Comparison of ENCODE assay signal across 12 mouse cellular contexts in the genomic region with DNA sequence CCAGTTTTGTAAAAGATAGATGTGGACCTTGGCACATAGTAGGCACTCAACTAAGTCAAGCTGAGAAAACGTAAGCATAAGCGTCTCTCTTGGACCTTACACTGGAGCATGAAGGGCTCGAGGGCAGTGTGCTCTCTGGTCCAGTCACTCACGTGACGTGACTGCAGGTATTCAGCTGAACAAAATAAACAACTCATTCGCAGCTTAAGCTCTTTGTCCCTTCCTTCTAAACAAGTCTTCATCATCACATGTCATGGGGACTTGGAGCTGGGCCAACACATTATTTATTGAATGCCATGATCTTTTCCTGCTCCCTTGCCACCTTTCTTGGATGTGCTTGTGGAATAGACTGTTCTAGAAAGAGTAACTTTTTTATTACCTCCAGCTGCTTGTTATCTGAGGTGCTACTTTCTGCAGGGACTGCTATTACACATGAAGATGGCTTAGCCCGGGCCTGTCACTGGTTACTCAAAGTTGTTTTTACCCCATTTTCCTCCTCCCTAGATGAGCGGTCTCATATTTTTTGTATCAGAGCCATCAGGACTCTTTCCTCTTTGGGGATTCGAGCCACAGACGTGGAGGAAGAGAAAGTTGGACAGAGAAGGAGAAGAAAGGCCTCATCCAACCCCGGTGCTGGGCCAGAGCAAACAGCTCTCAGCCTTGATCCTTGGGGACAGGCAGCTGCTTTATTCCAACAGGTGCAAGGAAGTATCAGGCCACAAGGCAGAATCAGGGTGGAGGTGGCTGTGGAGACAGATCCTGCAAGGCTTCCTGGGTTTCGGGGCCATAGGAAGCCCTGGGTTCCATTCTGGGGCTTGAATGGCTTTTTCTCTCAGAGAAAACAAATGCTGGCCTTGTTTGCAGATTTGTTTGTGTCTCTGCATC.
A peak's percentile ranks its signal among the peaks of the same experiment; 100 is the strongest.
DNase-seq lines count a peak whose midpoint lies in the region; ATAC-seq and TF ChIP-seq lines count a peak whose summit lies in the region.
"Had no signal": no experiment of that assay in that cellular context is flagged by ENCODE, and none has a peak within 500 bp of the region (broad histone marks: within the 10 kb centered on the region; RNA-seq: fewer than 3 reads in every experiment).

No protein-coding gene starts in this region.

- no peaks in the 10 kb centered on the region for H3K79me2 ChIP-seq in myocyte (ENCODE audit: control insufficient read depth, insufficient read depth)

- no peaks in the 10 kb centered on the region for H3K9me3 ChIP-seq in liver, embryonic 15.5 days (replicated peaks)
- no peaks in the 10 kb centered on the region for H3K9me3 ChIP-seq in liver, embryonic 11.5 days (ENCODE audit: control insufficient read depth, low read length)
- no peaks in the 10 kb centered on the region for H3K9me3 ChIP-seq in intestine, embryonic 15.5 days
- no peaks in the 10 kb centered on the region for H3K9me3 ChIP-seq in kidney, postnatal 0 days (replicated peaks; ENCODE audit: low read length)
- H3K9me3 ChIP-seq: forebrain, embryonic 12.5 days had no signal

- 58% methylated on average over 12 of the region's 12 CpGs for WGBS in liver, embryonic 15.5 days (ENCODE audit: insufficient replicate concordance)
- WGBS in liver, embryonic 11.5 days, result 75% methylated on average over 12 of the region's 12 CpGs
- 55% methylated on average over 12 of the region's 12 CpGs for WGBS in intestine, embryonic 15.5 days
- 51% methylated on average over 12 of the region's 12 CpGs for WGBS in kidney, postnatal 0 days

- H3K36me3 ChIP-seq in liver, embryonic 15.5 days (replicated peaks), result no peaks in the 10 kb centered on the region
- no peaks in the 10 kb centered on the region for H3K36me3 ChIP-seq in liver, embryonic 11.5 days (ENCODE audit: control insufficient read depth, insufficient read depth, low read length)
- no peaks in the 10 kb centered on the region for H3K36me3 ChIP-seq in intestine, embryonic 15.5 days
- no peaks in the 10 kb centered on the region for H3K36me3 ChIP-seq in kidney, postnatal 0 days (ENCODE audit: insufficient read depth, low read length)
- H3K36me3 ChIP-seq in myocyte (ENCODE audit: control insufficient read depth, insufficient read depth), result no peaks in the 10 kb centered on the region
- H3K36me3 ChIP-seq: forebrain, embryonic 12.5 days had no signal

- H3K27ac ChIP-seq in liver, embryonic 15.5 days (replicated peaks), result no peak overlapping the region
- H3K27ac ChIP-seq in liver, embryonic 11.5 days (ENCODE audit: low read depth, low read length), result no peak overlapping the region
- H3K27ac ChIP-seq in intestine, embryonic 15.5 days, result peak overlapping the region; percentile 63
- 0 out of 2 replicates have a peak overlapping the region, but pooled peaks have one; percentile 25 for H3K27ac ChIP-seq in kidney, postnatal 0 days
- H3K27ac ChIP-seq: forebrain, embryonic 12.5 days had no signal

- no peak overlapping the region for H3K4me3 ChIP-seq in liver, embryonic 15.5 days (replicated peaks)
- H3K4me3 ChIP-seq in liver, embryonic 11.5 days (ENCODE audit: low read depth, low read length), result no peak overlapping the region
- no peak overlapping the region for H3K4me3 ChIP-seq in intestine, embryonic 15.5 days (replicated peaks)
- H3K4me3 ChIP-seq in kidney, postnatal 0 days (replicated peaks; ENCODE audit: low read depth, low read length), result no peak overlapping the region
- H3K4me3 ChIP-seq in myocyte, result no peak overlapping the region
- H3K4me3 ChIP-seq: forebrain, embryonic 12.5 days had no signal

- H3K27me3 ChIP-seq in liver, embryonic 15.5 days, result no peaks in the 10 kb centered on the region
- H3K27me3 ChIP-seq in liver, embryonic 11.5 days (replicated peaks; ENCODE audit: control insufficient read depth, insufficient read depth, low read length), result no peaks in the 10 kb centered on the region
- no peaks in the 10 kb centered on the region for H3K27me3 ChIP-seq in intestine, embryonic 15.5 days (replicated peaks)
- H3K27me3 ChIP-seq in kidney, postnatal 0 days (ENCODE audit: insufficient read depth, low read length), result no peaks in the 10 kb centered on the region
- H3K27me3 ChIP-seq in myocyte (ENCODE audit: control insufficient read depth, insufficient read depth, insufficient read length), result no peaks in the 10 kb centered on the region
- H3K27me3 ChIP-seq: forebrain, embryonic 12.5 days had no signal

- TF ChIP-seq CTCF in kidney, postnatal 0 days (IDR thresholded peaks at IDR 0.05; ENCODE audit: low read depth), result no peak

- 0 out of 2 replicates have a peak, but pooled peaks have one; percentile 19 for ATAC-seq in liver, embryonic 15.5 days (ENCODE audit: insufficient read depth)
- ATAC-seq in liver, embryonic 11.5 days (replicated peaks; ENCODE audit: low FRiP score), result no peak
- peak; percentile 43 for ATAC-seq in intestine, embryonic 15.5 days
- peak; percentile 36; the same call in 1 of the 2 replicates for ATAC-seq in kidney, postnatal 0 days (replicated peaks; ENCODE audit: low FRiP score, low read depth)
- ATAC-seq: lung, postnatal 0 days had no signal

- H3K4me1 ChIP-seq in liver, embryonic 15.5 days (replicated peaks), result peaks cover 22% of the 10 kb centered on the region
- no peaks in the 10 kb centered on the region; the same call in none of the 2 replicates for H3K4me1 ChIP-seq in liver, embryonic 11.5 days (replicated peaks; ENCODE audit: control insufficient read depth, insufficient read depth, low read length)
- H3K4me1 ChIP-seq in intestine, embryonic 15.5 days (replicated peaks), result peaks cover 18% of the 10 kb centered on the region
- H3K4me1 ChIP-seq in kidney, postnatal 0 days (replicated peaks; ENCODE audit: insufficient read depth, low read length), result 0 out of 2 replicates have a peak, but pooled peaks cover 4% of the 10 kb centered on the region
- H3K4me1 ChIP-seq: forebrain, embryonic 12.5 days had no signal

- no peak overlapping the region for H3ac ChIP-seq in myocyte (ENCODE audit: control insufficient read depth, insufficient read length)

- no peak for TF ChIP-seq POLR2A in myocyte (IDR thresholded peaks at IDR 0.05; ENCODE audit: insufficient read length, low read depth)

- no peak overlapping the region for H3K9ac ChIP-seq in liver, embryonic 15.5 days
- H3K9ac ChIP-seq in liver, embryonic 11.5 days (ENCODE audit: low read depth, low read length), result no peak overlapping the region
- no peak overlapping the region for H3K9ac ChIP-seq in intestine, embryonic 15.5 days
- no peak overlapping the region for H3K9ac ChIP-seq in kidney, postnatal 0 days (ENCODE audit: low read depth, low read length)
- H3K9ac ChIP-seq: forebrain, embryonic 12.5 days had no signal

- no peak for DNase-seq in liver, embryonic 11.5 days (ENCODE audit: low spot score)
- DNase-seq in kidney, postnatal 0 days (ENCODE audit: low spot score), result peak; percentile 23
- no peak for DNase-seq in layer of hippocampus, postnatal 36 days
- DNase-seq in thymus, postnatal 10 days (ENCODE audit: low spot score in 2 of 2), result no peak
- no peak for DNase-seq in cerebellum, adult 11-12 months
- DNase-seq: adrenal gland, postnatal 14 days; midbrain, embryonic 14.5 days had no signal

- no peak overlapping the region for H3K4me2 ChIP-seq in liver, embryonic 15.5 days
- no peak overlapping the region for H3K4me2 ChIP-seq in liver, embryonic 11.5 days
- no peak overlapping the region for H3K4me2 ChIP-seq in intestine, embryonic 15.5 days (replicated peaks)
- H3K4me2 ChIP-seq in kidney, postnatal 0 days (ENCODE audit: low read length), result no peak overlapping the region
- H3K4me2 ChIP-seq in myocyte (ENCODE audit: low read depth), result peak overlapping the region; percentile 39
- H3K4me2 ChIP-seq: forebrain, embryonic 12.5 days had no signal

TF ChIP-seq in myocyte, 11 proteins besides CTCF, POLR2A, EP300 and RAD21:
- TF ChIP-seq E2F4 (IDR thresholded peaks at IDR 0.05; ENCODE audit: insufficient read depth), result no peak
- no peak for TF ChIP-seq CEBPB (IDR thresholded peaks at IDR 0.05; ENCODE audit: insufficient read depth, poor library complexity, severe bottlenecking)
- TF ChIP-seq TCF3 (IDR thresholded peaks at IDR 0.05; ENCODE audit: insufficient read length, low read depth), result peak; percentile 49
- TF ChIP-seq SRF (IDR thresholded peaks at IDR 0.05; ENCODE audit: control insufficient read depth, insufficient read length, low read depth), result no peak
- peak; percentile 81 for TF ChIP-seq TCF12 (IDR thresholded peaks at IDR 0.05; ENCODE audit: insufficient read depth, poor library complexity, severe bottlenecking)
- TF ChIP-seq MYOD1 (IDR thresholded peaks at IDR 0.05; ENCODE audit: control insufficient read depth in 1 of 3, insufficient read length in 2 of 3, low read depth in 2 of 3), result peak in 2 of 3 experiments; percentile 90 to 94
- peak in 2 of 3 experiments; percentile 56 to 95 for TF ChIP-seq MYOG (IDR thresholded peaks at IDR 0.05; ENCODE audit: control insufficient read depth in 1 of 3, insufficient read depth in 1 of 3, insufficient read length in 2 of 3, low read depth in 2 of 3)

Comparison
In these comparisons a context has a peak if more than half of its experiments do, and no peak if none do; other contexts are left out.
1. H3K27ac ChIP-seq: peak in intestine, embryonic 15.5 days (single experiment) and kidney, postnatal 0 days (single experiment); none in liver, embryonic 15.5 days (single experiment) and liver, embryonic 11.5 days (single experiment).